Comparison of ENCODE assay signal across 15 mouse cellular contexts in the genomic region with DNA sequence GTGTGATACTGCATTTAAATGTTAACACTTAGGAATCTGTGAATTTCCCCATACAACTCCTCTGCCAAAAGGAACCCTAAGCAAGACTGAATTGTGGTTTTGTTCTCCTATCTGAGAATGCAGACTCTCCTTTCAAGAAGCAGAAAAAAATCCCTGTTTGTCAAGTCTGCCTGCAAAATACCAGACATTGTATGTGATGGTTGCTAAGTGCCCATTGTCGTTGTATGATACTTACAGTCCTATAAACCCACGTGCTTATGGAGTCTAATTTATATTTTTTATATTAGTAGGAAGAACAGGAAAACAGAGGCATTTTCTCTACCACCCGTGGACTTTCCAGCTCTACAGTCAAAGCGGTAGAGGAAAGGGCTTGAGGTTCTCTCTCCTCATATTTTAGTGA.
"Had no signal": no experiment of that assay in that cellular context is flagged by ENCODE, and none has a peak within 500 bp of the region (broad histone marks: within the 10 kb centered on the region; RNA-seq: fewer than 3 reads in every experiment).

No protein-coding gene starts in this region.

- H3K36me3 ChIP-seq: lung, embryonic 15.5 days; midbrain, embryonic 13.5 days; midbrain, embryonic 15.5 days; neural tube, embryonic 12.5 days had no signal

- H3K9me3 ChIP-seq: lung, embryonic 15.5 days; megakaryocyte, embryonic 14.5 days; midbrain, embryonic 13.5 days; midbrain, embryonic 15.5 days; neural tube, embryonic 12.5 days had no signal

- ATAC-seq: liver, postnatal 0 days; lung, postnatal 0 days; midbrain, embryonic 13.5 days; midbrain, embryonic 15.5 days had no signal

- H3K4me1 ChIP-seq: lung, embryonic 15.5 days; megakaryocyte, embryonic 14.5 days; midbrain, embryonic 13.5 days; midbrain, embryonic 15.5 days; neural tube, embryonic 12.5 days had no signal

- DNase-seq: liver, postnatal 0 days; lung, adult 2 months; lung, postnatal 14 days; lung, postnatal 36 days; right cerebral cortex, postnatal 14 days; thymus, adult 18-20 months; thymus, postnatal 14 days; thymus, postnatal 36 days had no signal

- H3K9ac ChIP-seq: liver, postnatal 0 days; lung, embryonic 15.5 days; midbrain, embryonic 13.5 days; midbrain, embryonic 15.5 days; neural tube, embryonic 12.5 days had no signal

- H3K27me3 ChIP-seq: lung, embryonic 15.5 days; megakaryocyte, embryonic 14.5 days; midbrain, embryonic 13.5 days; midbrain, embryonic 15.5 days; neural tube, embryonic 12.5 days had no signal

- H3K4me2 ChIP-seq: lung, embryonic 15.5 days; midbrain, embryonic 13.5 days; midbrain, embryonic 15.5 days; neural tube, embryonic 12.5 days had no signal

- H3K4me3 ChIP-seq: lung, embryonic 15.5 days; megakaryocyte, embryonic 14.5 days; midbrain, embryonic 13.5 days; midbrain, embryonic 15.5 days; neural tube, embryonic 12.5 days had no signal

- H3K27ac ChIP-seq: lung, embryonic 15.5 days; macrophage; midbrain, embryonic 13.5 days; midbrain, embryonic 15.5 days; neural tube, embryonic 12.5 days had no signal
